Mouse (Mus musculus) forelimb bud, embryonic 11.5 days (tissue): ENCODE measurements around the gene Trim56.
A peak's percentile ranks its signal among the peaks of the same experiment; 100 is the strongest.

Experiments
- DNase-seq: peaks from one replicate; pipeline ENCODE4 v3.0.0-alpha.2; 2012; ENCODE audit warnings: low read depth, low spot score

Trim56 gene

DNA sequence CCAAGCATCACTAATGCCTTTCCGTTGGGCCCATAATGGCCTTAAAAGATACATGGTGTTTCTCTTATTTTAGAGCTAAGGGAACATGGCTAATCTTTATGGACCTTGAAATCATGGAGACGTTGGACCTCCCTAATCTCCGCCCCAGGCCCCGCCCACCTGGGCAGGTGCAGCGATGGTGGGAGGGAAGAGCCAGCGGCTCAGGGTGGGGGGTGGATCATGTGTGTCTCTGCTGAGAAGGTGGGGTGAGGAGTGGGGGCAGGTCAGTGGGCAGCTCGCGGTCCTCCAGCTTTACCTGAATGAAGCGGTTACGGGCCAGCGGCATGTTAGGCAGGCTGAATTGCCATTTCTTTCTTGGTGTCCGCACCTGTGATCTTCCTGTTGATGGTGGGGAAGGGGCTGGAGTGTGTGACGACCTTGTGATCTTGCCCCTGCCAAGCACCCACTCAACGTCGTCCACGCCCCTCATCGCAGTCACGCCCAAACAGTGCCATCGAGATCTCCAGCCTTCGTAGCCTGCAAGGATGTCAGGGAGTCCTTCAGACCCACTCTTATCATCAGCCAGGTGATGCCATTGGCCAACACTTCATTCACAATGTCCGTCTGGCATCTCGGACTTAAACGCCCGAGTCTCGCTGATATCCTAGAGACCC is 5.9 kb downstream of the Trim56 start:
- no peak for DNase-seq

DNA sequence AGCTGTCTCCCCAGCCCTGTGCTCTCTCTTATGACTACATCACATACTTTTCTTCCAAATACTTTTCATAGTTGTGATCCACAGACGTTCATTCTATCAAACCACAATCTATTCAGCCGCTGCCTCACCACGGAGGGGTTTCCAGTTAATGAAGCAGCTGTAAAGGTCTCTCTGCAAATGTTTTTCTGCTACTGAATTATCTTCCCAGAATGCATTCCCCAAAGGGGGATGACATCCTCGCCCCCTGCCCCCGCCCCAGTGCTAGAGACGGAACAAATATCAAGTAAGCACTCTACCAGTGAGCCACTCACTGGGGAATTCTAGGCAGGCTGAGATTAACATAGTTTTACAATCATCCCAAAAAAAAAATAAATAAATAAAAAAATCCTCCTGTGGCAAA is 7.9 kb downstream of the Trim56 start:
- no peak for DNase-seq

DNA sequence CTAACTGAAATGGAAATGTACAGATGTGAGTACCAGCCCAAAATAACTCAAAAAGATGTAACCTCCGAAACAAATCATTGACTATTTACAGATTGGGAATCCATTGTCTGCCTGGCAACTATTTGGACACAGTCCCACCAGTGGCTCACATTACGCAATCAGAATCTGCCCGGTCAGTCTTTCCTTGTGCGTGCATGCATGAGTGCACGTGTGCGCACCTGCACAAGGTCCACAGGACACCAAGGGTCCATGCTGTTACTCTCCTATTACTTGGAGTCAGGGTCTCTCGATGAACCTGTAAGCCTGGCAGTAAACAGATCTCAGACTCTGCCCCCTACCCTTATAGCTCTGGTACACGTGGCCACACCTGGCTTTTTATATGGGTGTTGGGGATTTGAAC is 8.3 kb downstream of the Trim56 start:
- DNase-seq: no peak

DNA sequence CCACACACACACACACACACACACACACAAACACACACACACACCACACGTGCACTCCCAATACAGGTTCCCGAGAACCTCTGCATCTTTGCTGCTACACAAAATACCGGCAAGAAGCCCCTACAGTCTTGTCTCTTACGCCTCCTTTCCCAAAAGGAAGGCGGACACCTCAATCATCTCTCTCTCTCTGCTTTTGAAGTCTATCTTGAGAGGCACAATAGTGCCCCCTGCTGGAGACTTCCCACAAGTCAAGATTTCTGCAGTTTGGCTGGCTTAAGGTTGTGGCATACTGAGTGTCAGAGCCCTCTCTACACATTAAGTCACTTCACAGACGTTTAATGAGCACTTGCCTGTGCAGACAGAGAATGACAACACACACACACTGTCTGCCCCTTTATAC is 9.0 kb downstream of the Trim56 start:
- DNase-seq: peak; percentile 83

DNA sequence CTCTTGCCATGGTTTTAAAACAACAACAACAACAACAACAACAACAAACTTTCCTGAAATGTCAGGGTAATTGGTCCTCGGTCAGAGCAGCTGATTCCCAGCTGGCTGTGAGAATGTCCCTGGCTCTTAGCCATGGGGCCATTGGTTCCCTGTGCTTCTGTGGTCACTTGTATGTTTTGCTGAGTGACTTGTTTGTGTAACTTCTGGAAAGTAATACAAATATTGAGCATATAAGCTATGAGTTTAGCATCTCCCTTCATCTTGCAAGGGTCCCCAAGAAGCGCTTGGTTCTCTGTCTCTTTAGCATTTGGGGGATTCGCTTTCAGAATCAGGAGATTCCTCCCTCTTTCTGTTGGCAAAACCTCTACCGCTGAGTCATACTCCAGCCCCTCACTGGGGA is 9.6 kb downstream of the Trim56 start:
- no peak for DNase-seq

DNA sequence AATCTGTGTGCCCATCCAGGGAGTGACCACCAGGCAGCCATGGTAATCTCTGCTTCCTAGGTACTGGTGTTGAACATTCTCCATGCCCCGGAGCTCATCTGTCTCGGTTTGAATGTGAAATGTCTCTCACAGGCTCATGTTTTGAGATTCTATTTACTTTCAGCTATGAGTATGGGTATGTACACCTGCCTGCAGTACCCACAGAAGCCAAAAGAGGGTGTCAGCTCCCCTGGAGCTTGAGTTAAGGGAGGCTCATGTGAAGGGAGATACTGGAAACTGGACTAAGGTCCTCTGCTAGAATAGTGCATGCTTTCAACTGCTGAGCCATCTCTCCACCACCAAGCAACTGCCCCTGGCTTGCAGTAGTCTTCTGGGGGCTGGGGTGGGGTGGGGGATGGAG is 12.0 kb downstream of the Trim56 start:
- no peak for DNase-seq

DNA sequence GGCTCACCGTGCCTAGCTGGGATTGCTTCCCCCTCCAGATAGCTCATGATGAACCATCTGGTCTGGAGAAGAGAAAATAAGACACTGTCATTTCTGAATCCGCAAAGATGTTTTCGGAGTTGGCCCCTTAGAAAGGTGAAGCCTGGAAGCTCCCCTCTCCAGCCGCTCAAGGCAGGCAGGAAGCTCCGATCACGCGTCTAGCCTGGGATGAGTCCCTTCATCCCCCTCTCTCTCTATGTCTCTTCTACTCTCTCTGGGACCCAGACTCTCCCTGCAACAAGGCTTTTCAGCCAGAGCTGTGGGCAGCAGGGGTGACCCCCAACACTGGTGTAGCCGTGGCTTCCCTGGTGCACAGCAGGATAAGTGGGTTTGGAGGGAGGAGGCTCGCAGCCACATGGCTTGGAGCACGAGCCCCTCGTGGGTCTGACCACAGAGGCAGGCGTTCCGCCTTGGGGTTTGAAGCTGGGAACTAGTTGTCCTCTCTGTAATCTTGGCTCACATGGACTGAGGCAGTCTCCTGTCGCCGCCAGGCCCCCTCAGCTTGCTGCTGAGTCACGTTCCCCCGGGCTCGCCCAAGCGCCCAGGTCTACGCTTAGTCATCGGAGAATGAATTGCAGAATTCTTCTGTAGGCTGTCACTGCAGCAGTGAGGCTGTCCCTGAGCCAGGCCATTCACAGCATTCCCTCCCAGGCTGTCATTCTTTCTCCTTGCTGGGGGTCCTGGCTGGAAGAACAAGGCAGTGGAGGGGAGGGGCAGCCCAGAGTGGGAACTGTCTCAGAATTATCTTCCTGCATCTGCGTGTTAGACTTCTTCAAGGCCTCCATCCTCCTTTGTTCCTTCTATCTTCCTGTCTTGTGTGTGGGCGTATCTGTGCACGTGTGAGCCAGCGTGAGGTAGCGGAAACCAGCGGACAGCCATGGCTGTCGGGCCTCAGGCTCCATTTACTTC is 13.2 kb downstream of the Trim56 start:
- DNase-seq: peak; percentile 10

DNA sequence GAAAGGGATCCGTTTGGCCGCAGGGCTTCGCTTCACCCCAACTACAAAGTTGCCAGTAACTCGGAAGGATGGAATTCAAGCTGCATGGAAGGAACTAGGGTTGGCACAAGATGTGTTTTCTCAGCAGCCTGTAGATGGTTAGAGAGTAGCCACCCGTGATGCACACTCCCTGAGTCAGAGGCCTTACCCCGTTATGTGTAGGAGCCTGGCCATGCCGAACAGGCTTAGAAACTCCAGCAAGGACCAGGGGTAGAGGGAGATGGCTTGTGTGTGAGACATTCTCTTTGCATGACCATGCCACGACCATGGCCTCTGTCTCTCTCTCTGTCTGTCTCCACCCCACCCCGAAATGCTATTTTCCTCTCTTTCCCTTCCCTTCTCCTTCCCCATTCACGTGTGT is 13.9 kb downstream of the Trim56 start:
- DNase-seq: no peak

DNA sequence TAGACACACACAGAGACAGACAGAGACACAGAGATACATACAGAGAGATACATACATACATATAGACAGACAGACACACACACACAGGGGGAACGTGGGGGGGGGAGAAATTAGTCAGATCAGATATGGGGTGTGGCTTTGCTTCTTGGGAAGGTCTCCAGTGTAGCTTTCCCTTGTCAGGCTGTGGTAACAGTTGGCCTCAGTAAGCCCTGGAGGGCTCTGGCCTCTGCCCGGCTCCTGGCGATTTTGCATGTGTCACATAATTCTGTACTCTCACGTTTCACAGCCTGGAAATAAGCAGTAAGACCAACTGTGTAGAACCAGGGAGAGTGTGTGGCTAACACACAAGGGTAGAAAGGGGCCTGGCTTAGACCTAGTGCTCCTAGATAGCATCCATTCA is 15.3 kb downstream of the Trim56 start:
- DNase-seq: no peak

DNA sequence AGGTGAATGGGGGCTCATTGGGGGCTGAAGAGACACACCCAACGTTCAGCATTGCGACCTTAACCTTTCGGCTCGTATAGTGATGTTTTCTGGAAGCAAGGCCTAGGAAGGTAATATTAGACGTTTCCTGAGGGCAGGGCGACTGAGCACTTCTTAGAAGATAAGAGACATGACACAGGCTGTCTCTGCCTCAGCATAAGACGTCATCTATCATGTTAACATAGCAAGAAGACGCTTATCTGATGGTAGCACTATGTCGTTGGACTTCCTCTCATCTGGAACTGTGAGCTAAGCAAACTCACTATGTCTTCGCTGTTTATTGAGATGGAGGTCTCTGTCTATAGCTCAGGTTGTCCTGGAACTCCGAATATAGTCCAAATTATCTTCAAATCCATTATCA is 17.6 kb downstream of the Trim56 start:
- no peak for DNase-seq

DNA sequence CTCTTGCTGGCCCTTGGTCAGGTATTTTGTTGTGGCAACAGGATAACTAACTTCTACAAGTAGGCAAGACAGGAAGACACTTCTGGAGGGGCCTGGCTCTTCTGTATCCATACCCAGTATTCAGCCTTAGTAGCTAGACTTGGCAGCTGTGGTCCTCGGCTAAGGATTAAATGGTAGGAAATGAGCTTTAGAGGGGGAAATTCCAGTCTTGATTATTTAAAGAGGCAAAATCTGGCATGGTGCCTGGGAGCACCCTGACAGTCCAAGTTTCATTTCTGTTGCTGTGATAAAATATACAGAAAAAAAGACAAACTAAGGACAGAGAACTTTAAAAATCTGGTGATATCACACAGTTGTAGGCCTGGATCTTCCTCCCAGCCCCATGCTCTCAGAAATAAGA is 20.0 kb downstream of the Trim56 start:
- DNase-seq: no peak

DNA sequence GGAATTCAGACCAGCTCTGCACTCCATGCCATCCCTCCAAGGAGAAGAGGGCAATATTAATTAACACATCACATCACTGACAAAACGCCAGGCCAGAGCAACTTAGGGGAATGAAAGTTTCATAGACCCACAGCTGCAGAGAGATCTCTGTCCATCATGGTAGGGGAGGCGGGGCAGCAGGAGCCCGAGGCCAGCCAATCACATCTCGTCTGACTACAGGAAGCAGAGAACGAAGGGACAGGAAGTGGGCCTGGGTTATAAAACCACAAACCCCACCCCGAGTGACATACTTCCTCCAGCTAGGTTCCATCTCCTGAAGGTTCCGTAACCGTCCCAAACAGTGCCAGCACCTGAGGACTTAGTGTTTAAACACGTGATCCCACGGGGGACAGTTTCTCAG is 20.9 kb downstream of the Trim56 start:
- DNase-seq: no peak

DNA sequence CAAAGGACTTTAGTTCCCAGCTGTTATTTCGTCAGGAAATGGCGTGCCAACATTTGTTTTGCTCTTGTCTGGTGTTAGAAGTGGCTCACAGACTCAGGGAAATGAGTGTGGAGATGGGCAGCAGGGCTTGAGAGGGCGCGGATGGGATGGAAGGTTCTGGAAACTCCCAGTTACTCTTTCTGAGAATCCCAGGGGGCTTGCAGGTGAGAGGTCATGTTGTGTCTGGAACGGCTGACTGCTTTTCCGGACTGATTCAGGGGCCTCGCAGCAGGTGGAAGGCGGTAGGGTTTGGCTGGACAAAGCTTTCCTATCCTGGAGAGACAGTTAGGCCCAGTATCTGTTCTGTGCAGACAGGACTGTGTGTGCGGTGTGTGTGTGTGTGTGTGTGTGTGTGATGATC is 22.3 kb downstream of the Trim56 start:
- no peak for DNase-seq

DNA sequence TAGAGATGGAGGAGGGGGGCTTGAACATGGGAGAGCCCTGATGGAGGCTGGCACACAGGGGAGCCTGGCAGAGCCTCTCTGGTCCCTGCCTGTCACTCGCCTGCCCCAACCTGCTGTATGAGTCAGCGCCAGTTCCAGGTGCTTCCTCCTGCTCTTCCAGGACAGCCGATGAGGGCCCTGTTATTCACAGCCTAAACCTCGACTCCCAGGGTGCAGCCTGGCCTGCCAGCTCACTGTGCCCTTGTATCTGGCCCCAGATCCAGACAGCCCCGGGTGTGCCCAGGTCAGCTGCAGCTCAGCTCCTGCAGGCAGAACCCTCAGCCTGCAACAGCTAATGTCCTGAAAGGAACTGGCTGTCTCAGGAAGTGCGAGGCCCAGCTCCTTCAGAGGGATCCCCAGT is 24.4 kb downstream of the Trim56 start:
- DNase-seq: no peak

DNA sequence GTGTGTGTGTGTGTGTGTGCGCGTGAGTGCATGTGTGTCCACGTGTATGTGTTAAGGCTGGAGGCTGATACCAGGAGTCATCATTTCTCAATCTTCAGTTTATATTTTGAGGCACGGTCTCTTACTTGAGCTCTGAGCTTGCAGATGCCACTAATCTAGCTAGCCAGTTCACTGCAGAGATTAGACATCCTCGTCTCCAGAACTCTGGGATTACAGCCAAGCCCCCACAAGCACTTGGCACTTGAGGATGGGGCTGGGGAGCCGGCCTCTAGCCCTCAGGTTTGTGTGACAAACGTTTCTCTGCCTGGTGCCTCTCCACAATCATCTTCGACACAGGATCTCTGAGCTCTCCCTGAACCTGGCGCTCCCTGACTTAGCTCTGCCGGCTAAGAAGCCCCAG is 25.1 kb downstream of the Trim56 start:
- no peak for DNase-seq

DNA sequence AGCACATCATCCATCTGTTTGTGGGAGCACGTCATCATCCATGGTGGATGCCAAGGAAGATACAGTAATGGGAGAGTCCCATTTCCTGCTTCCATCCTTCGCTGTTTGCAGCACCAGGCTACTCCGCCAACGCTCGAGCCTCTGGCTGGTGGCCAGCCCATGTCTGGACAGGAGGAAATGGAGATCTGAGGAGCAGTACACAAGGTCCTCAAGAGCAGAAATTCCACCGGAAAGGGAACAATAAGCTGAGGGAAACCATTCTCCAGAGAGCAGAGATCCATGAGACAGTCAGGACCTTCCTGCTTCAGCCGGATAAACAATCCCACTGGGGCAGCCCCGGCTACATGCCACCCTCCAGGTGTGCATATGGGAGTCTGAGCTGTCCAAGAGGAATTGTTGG is 28.6 kb downstream of the Trim56 start:
- no peak for DNase-seq

DNA sequence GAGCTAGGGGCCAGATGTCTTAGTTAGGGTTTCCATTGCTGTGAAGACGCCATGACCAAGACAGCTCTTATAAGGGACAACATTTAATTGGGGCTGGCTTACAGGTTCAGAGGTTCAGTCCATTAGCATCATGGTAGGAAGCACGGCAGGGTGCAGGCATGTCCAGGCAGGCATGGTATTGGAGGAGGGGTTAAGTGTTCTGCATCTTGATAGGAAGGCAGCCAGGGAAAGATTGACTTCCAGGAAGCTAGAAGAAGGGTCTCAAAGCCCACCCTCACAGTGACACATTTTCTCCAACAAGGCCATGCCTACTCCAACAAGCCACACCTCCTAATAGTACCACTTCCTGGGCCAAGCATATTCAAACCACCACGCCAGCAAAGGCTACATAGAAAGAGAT is 30.3 kb downstream of the Trim56 start:
- no peak for DNase-seq

DNA sequence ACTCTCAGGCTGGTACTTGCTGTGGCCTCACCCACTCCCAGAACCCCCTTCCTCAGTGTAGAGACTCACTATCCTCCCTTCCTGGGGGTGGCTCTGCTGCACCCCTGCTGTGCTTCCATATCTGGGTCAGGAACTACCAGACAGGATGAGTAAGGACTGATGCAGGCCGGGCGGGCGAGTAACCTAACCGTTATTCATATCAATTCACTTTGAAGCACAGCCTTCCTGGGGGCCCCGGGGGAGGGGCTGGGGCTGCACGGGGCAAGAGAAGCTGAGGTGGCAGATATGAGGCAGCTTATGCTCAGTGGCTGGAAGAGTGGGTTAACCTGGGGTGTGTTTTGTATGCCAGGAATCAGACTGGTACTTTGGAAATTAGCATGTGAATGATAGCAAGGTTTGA is 31.0 kb downstream of the Trim56 start:
- no peak for DNase-seq

DNA sequence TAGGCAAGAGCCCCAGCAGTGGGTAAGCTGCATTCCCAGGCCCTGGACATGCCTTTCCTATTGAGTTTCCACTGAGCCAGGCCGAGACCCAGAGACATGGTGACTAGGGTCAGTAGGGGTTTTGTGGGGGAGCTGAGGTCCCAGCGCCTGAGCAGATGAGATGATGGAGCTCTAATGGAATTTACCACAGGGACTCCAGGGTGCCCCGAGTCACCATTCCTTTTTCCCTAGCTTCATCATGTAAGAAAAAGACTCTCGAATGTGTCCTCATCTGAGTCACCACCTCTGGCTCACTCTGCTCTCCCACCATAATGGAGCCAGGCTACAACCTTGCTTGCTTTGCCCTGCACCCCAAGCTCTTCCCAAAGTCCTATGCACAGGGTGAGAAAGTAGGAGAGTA is 33.0 kb downstream of the Trim56 start:
- no peak for DNase-seq

DNA sequence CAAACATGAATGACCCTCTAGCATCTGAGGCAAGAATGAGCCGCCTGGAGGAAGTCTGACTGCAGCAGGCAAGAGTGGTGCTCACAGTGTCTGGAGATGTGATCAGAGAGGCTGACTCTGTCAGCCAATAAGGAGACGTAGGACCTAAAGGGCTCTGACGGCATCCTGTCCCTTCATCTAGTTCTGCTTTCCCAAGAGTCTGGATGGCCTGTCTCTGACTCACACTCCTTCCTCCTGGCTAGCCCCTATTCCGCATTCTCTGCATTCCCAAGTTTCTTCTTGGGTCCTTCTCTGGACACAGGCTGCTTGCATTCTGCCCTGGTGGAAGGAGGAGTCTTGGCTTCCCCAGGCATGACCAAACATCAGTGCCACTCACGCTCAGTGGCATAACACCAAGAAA is 36.2 kb downstream of the Trim56 start:
- no peak for DNase-seq

DNA sequence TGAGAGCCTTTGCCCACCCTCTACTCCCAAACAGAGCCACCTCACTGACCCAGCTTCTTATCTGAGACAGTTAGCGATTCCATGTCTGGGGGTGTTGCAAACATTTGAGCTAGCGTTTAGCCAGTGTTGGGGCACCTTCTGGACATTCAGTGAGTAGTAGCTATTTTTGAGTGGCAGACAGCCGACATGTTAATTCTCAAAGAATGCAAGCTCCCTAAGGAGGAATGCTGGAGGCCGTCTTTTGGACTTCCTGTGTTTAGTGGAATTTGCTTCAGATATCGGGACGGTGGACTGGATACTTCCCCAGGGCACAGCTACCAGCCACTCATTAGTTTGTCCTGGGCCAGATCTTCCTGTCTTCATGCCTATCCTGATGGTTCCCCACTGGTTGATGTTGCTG is 37.4 kb downstream of the Trim56 start:
- no peak for DNase-seq

DNA sequence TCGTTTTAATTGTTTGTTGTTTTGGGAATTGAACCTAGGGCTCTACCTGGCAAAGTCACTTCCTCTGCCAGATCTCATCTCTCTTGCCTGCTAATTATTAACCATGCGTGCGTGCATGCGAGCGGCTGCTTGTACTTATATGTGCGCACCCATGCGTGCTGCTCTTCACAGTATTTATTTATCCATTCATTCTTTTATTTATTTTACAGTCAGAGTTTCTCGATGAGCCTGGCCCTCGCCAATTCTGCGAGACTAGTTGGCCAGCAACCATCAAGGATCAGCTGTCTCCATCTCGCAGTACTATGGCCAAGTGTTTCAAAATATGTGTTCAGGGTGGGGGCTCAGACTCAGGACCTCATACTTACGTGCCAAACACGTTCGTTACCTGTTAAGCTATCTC is 38.0 kb downstream of the Trim56 start:
- DNase-seq: no peak

DNA sequence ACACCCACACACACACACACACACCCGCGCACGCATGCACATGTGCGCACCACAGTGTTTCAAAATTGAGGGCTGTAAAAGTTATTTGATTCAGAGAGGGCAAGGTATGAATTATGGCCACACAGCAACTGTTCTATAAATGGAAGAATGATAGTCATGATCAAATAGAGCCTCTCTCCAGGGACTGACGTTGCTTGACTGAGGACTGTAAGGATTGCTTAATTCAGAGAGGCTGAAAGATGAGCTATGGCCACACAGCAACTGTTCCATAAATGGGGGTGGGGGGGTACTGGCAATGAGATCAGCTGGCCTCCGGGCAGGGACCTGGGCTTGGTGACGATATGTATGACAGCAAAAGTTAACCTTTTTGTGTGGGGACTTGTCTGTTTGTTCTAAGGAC is 38.8 kb downstream of the Trim56 start:
- DNase-seq: no peak
